Mouse (Mus musculus) ovary, postnatal 14 days (tissue): ENCODE results near the gene Ccdc50.

Experiments
- DNase-seq: peaks from one replicate; pipeline ENCODE4 v3.0.0; 2022; ENCODE audit warnings: low spot score

Gene Ccdc50

DNA sequence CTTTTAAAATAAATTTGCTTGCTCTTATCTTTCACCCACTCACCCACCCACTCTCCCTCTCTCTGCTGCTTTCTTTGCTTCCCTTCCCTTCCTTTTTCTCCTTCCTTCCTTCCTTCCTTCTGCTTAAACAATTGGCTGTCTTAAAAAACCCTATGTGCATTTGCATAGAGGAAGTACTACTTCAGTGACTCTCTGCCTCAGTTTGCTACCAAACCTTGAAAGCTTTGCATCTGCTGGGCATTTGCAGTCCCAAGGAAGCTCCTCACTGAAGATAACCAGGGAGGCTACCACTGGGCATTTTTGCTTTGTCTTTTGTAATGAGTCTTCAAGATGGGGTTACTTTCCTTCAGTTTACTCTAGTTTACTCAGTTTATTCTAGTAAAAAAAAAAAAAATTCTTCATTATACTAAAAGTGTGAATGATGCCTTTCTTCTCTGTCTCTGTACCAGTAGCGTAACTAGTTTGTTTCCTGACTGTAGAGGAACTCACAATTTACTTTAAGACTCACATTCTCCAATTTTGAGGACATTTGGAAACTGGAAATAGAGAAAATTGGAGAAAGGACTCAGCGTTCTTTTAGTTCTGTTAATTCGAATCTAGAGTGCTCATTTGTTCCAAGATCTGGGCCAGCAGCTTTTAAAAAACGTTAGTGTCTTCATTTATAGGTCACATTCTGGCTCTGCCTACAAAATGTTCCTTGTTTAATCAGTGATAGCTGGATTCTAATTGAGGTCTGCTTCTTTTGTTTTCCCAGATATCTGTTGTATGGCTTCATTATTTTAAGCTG is 6.8 kb downstream of the Ccdc50 start:
- no peak for DNase-seq

- DNase-seq, result no peak
These were observed 8.3 kb downstream of the Ccdc50 start for GRCm38 (mm10) chr16:27396951-27397350.

GRCm38 (mm10) chr16:27399026-27399718 is 10.5 kb downstream of the Ccdc50 start:
- no peak for DNase-seq

DNA sequence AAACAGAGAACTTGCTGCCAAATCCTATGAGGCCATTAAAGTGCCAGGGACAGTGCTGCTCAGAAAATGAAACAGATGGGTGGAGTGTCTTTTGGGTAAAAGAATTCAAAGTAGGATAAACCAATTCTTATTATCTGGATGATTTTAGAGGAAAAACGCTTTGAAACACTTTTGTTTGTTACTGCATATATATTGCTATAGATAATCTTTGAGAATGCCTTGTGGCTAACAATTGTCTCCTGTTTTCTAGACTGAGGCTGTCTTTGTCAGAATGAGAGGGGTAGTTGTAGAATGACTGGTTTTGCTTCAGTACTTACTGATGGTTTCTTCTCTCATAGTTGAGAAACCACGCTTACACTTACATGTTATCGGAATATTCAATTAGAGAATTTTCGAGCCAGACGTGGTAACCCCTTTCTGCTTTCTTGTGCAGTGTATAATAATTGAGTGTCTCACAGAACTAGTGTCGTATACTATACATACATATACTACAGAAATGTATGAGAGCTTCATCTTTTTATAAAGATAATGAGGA is 11.1 kb downstream of the Ccdc50 start:
- DNase-seq, result no peak

DNA sequence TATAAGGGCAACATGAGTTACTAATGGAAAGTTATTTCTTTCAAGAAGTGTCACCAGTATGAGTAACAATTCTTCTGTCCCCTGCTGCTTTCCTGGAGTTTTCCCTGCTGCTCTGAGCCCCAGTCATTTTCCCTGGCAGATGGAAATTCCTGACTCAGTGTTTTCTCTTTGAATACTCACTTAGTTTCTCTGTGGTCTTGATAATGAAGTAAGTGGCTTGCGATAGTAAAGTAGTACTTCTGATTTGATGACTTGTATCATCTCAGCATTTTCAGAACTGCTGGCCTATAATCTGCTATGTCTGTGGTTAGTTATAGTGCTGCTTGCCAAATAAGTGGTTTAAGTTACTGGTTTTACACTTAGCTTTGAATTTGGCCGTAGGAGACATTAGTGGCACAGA is 12.9 kb downstream of the Ccdc50 start:
- no peak for DNase-seq

- DNase-seq, result no peak
These were observed 15.4 kb downstream of the Ccdc50 start for GRCm38 (mm10) chr16:27404107-27404506.

GRCm38 (mm10) chr16:27416937-27417584 is 28.4 kb downstream of the Ccdc50 start:
- no peak for DNase-seq

DNA sequence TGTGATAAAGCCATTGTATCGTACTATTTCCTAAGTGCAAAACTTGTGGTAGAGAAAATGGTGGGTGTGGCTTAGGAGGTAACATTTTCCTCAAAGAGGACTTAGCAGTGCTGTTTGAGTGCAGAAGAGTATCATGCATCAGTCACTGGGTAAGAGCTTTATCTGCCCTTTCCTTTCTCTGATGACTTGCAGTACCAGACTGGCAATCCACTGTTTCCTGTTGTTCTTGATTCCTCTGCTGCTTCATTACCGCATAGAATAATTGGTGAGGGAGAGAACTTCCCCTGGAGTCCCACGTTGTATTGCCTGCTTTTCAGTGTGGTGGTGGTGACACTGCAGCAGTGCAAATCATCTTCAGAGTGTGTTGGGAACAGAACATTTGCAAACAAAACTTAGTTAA is 29.0 kb downstream of the Ccdc50 start:
- DNase-seq, result no peak

DNA sequence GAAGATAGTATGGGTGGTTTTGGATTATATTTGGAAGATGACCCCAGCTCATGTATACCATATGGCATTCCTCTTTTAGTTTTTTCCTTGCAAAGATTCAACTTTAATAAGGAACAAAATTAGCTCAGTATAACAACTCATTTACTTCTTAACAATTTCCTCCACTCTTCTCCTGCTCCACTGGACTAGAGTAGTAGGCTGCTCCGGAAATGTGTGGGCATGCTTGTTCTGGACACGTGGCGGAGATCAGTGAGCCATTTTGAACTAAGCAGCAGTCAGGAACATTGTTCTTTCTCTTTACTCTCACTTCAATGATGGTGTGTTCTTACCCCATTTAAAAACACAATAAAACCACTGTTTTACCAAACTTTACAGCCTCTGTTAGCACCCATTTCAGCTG is 32.3 kb downstream of the Ccdc50 start:
- no peak for DNase-seq

GRCm38 (mm10) chr16:27435034-27435433 is 46.4 kb downstream of the Ccdc50 start:
- no peak for DNase-seq

GRCm38 (mm10) chr16:27443941-27444340 is 55.3 kb downstream of the Ccdc50 start:
- no peak for DNase-seq

GRCm38 (mm10) chr16:27449360-27449759 is 60.7 kb downstream of the Ccdc50 start:
- no peak for DNase-seq

- DNase-seq, result no peak
These were observed 62.0 kb downstream of the Ccdc50 start for GRCm38 (mm10) chr16:27450655-27451054.

DNA sequence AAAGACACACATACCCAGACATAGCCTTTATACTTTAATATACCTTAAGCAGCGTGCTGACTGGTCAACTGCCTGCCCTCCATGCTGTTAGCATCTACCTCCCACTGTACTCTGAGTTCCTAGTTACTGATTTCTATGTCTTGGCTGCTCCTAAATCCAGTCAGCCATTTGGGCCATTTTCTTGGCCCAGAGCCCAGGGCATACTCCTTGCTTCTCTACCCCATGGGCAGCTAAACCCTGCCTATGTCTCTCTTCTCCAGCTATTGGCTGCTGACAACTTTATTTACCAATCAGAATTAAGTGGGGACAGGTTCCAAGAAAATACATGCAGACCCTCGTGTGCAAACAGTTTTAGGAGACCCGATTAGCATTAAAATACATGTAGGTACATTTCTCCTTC is 64.7 kb downstream of the Ccdc50 start:
- no peak for DNase-seq

DNA sequence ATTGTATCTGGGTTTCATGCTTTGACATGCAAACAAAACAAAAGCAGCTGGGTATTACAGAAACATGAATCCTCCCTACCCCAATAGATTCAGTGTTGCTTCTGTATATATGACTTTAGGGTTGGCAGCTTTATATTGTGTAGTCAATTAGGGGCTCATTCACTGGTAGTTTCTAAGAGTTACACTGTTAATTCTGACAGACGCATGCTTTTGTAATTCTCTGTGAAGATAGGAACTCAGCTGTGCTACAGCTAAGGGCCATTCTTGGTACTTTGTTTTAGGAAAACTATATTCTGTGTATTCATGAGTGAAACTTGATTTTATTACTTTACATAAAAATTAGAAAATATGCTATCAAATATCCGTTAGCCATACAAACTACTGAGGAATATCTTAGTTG is 65.2 kb downstream of the Ccdc50 start:
- no peak for DNase-seq

DNA sequence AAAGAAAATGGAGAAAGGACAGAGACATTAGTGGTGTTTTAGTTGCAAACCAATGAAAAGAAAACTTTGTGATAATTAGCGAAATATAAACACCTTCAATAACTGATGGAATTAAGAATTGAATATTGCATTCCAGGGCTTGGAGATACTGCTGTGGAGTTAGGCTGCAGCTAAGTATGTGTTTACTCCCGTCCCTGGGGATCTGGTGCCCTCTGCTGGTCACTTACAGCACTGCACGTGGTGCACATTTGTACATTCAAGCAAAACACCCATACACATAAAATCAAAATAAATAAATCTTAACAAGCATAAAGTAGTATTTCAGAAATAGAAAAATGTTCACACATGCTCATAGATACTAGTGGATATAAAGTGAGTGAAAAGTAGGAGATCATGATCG is 68.6 kb downstream of the Ccdc50 start:
- DNase-seq, result peak; percentile 75

- DNase-seq, result no peak
These were observed 80.1 kb downstream of the Ccdc50 start for GRCm38 (mm10) chr16:27468731-27469130.

DNA sequence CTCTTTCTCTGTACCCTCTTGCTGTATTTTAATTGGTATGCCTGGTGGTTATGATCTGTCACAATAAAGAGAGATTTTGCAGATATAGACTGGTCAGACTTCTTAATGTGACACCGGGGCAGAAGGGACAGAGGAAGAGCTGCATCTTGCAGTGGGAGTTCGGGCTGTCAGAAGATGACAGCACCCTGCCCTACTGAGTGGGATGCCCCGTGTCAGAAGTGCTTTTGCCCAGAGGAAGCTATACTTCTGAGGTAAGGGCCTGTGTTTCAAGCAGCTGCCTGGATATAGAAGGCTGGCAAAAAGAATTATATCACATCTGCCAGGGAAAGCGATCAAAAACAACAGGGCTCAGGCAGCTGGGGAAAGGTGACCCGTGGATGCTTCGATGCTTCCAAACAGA is 82.7 kb downstream of the Ccdc50 start:
- no peak for DNase-seq

DNA sequence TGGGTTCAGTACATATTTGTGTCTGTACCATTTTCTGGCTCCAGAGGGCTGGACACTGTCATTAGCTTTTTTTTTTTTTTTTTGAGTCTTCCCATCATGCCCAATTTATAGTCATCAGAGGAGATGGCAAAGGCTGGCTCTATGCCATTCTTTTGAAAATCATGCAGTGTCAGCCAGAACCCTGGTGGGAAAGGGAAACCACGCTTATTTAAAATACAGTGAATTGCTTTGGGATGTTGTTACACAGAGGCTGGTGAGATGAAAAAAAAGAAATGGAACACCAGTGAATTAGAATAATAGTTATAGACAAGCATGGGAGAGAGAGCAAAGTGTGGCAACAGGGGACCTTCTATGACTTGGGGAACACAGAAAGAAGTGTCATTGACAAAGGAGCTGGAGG is 95.2 kb downstream of the Ccdc50 start:
- DNase-seq, result no peak
